Mouse (Mus musculus): ENCODE measurements around the gene Ttc25. TPM values are rescaled to one million over a fixed set of nuclear protein-coding genes. Genes with fewer than 3 reads are reported as not detected.

Gene Ttc25
- polyA plus RNA-seq, 1 experiment from 2014 or later = 1.0 TPM

Other genes starting within 250 kb of the Ttc25 start
- 1,807 and 1,900 TPM in 2 replicates for gene Eif1, start 225.7 kb upstream of the Ttc25 start, polyA plus RNA-seq (2014; fragmentation: Nextera tagmentation; extraction: Ambion mirVana)
- gene Gast, start 211.2 kb upstream of the Ttc25 start, polyA plus RNA-seq (2014; fragmentation: Nextera tagmentation; extraction: Ambion mirVana) = not detected in 2 replicates
- 3.4 and 4.3 TPM in 2 replicates for gene Hap1, start 189.5 kb upstream of the Ttc25 start, polyA plus RNA-seq (2014; fragmentation: Nextera tagmentation; extraction: Ambion mirVana)
- gene Jup, start 147.8 kb upstream of the Ttc25 start, polyA plus RNA-seq (2014; fragmentation: Nextera tagmentation; extraction: Ambion mirVana) = 117 and 118 TPM in 2 replicates
- 54.7 and 58.1 TPM in 2 replicates for gene P3h4, start 130.8 kb upstream of the Ttc25 start, polyA plus RNA-seq (2014; fragmentation: Nextera tagmentation; extraction: Ambion mirVana)
- gene Fkbp10, start 129.9 kb upstream of the Ttc25 start, polyA plus RNA-seq (2014; fragmentation: Nextera tagmentation; extraction: Ambion mirVana) = 94.5 and 95.3 TPM in 2 replicates
- gene Nt5c3b, start 103.8 kb upstream of the Ttc25 start, polyA plus RNA-seq (2014; fragmentation: Nextera tagmentation; extraction: Ambion mirVana) = 95.8 and 102 TPM in 2 replicates
- gene Klhl10, start 103.7 kb upstream of the Ttc25 start, polyA plus RNA-seq (2014; fragmentation: Nextera tagmentation; extraction: Ambion mirVana) = 0.36 and 0.44 TPM in 2 replicates
- gene Klhl11, start 72.9 kb upstream of the Ttc25 start, polyA plus RNA-seq (2014; fragmentation: Nextera tagmentation; extraction: Ambion mirVana) = 8.6 and 9.3 TPM in 2 replicates
- gene Acly, start 17.6 kb upstream of the Ttc25 start, polyA plus RNA-seq (2014; fragmentation: Nextera tagmentation; extraction: Ambion mirVana) = 51.6 and 54.0 TPM in 2 replicates
- 19.2 and 20.8 TPM in 2 replicates for gene Cnp, start 29.3 kb downstream of the Ttc25 start, polyA plus RNA-seq (2014; fragmentation: Nextera tagmentation; extraction: Ambion mirVana)
- gene Nkiras2, start 73.6 kb downstream of the Ttc25 start, polyA plus RNA-seq (2014; fragmentation: Nextera tagmentation; extraction: Ambion mirVana) = 76.6 and 81.1 TPM in 2 replicates
- 66.4 and 69.6 TPM in 2 replicates for gene Dnajc7, start 74.6 kb downstream of the Ttc25 start, polyA plus RNA-seq (2014; fragmentation: Nextera tagmentation; extraction: Ambion mirVana)
- 0.26 and 0.35 TPM in 2 replicates for gene Zfp385c, start 146.8 kb downstream of the Ttc25 start, polyA plus RNA-seq (2014; fragmentation: Nextera tagmentation; extraction: Ambion mirVana)
- 1.0 and 1.4 TPM in 2 replicates for gene Dhx58, start 158.7 kb downstream of the Ttc25 start, polyA plus RNA-seq (2014; fragmentation: Nextera tagmentation; extraction: Ambion mirVana)
- 28.3 and 29.4 TPM in 2 replicates for gene Kat2a, start 166.9 kb downstream of the Ttc25 start, polyA plus RNA-seq (2014; fragmentation: Nextera tagmentation; extraction: Ambion mirVana)
- not detected in 2 replicates for gene Hspb9, start 168.2 kb downstream of the Ttc25 start, polyA plus RNA-seq (2014; fragmentation: Nextera tagmentation; extraction: Ambion mirVana)
- gene Rab5c, start 192.6 kb downstream of the Ttc25 start, polyA plus RNA-seq (2014; fragmentation: Nextera tagmentation; extraction: Ambion mirVana) = 15.8 and 30.7 TPM in 2 replicates
- not detected in 2 replicates for gene Kcnh4, start 214.3 kb downstream of the Ttc25 start, polyA plus RNA-seq (2014; fragmentation: Nextera tagmentation; extraction: Ambion mirVana)
- gene Hcrt, start 217.3 kb downstream of the Ttc25 start, polyA plus RNA-seq (2014; fragmentation: Nextera tagmentation; extraction: Ambion mirVana) = not detected in 2 replicates
- 4.0 and 4.7 TPM in 2 replicates for gene Ghdc, start 225.3 kb downstream of the Ttc25 start, polyA plus RNA-seq (2014; fragmentation: Nextera tagmentation; extraction: Ambion mirVana)

All from heart, embryonic 14.5 days (tissue).